ENCODE assay signal across 17 mouse cellular contexts in genomic region chr3:55754981-55755608, GRCm38 (mm10). TPM values are rescaled to one million over a fixed set of nuclear protein-coding genes. Genes with fewer than 3 reads are reported as not detected.
A peak's percentile ranks its signal among the peaks of the same experiment; 100 is the strongest.
DNase-seq lines count a peak whose midpoint lies in the region; ATAC-seq and TF ChIP-seq lines count a peak whose summit lies in the region.
"Had no signal": no experiment of that assay in that cellular context is flagged by ENCODE, and none has a peak within 500 bp of the region (broad histone marks: within the 10 kb centered on the region; RNA-seq: fewer than 3 reads in every experiment).

No protein-coding gene starts in this region.

- peak overlapping the region; percentile 69 for H3K27ac ChIP-seq in hindbrain, embryonic 13.5 days
- H3K27ac ChIP-seq in hindbrain, embryonic 11.5 days (ENCODE audit: low read depth, low read length), result no peak overlapping the region
- H3K27ac ChIP-seq in midbrain, embryonic 10.5 days (replicated peaks), result peak overlapping the region; percentile 78
- peak overlapping the region; percentile 79 for H3K27ac ChIP-seq in olfactory bulb, adult 2 months (ENCODE audit: insufficient read depth, low read depth, low read length)
- H3K27ac ChIP-seq: forebrain, embryonic 10.5 days; liver, embryonic 12.5 days; lung, embryonic 15.5 days; macrophage had no signal

- no peak for TF ChIP-seq CTCF in brain, embryonic 14.5 days (IDR thresholded peaks at IDR 0.05; ENCODE audit: borderline replicate concordance, extremely low read depth, insufficient read depth, insufficient read length)
- no peak for TF ChIP-seq CTCF in olfactory bulb, adult 2 months (IDR thresholded peaks at IDR 0.05; ENCODE audit: insufficient read depth, low read depth, low read length)
- TF ChIP-seq CTCF in lung, adult 2 months (IDR thresholded peaks at IDR 0.05; ENCODE audit: insufficient read depth, low read length), result no peak

- no peaks in the 10 kb centered on the region for H3K36me3 ChIP-seq in hindbrain, embryonic 13.5 days
- no peaks in the 10 kb centered on the region for H3K36me3 ChIP-seq in hindbrain, embryonic 11.5 days (ENCODE audit: control insufficient read depth, insufficient read depth, low read length)
- no peaks in the 10 kb centered on the region for H3K36me3 ChIP-seq in midbrain, embryonic 10.5 days
- H3K36me3 ChIP-seq: forebrain, embryonic 10.5 days; heart, embryonic 12.5 days; liver, embryonic 12.5 days; lung, embryonic 15.5 days; neural tube, embryonic 13.5 days had no signal

- no peak for DNase-seq in hindbrain, embryonic 11.5 days (ENCODE audit: low spot score)
- DNase-seq in brain, embryonic 14.5 days (ENCODE audit: low read depth), result peak; percentile 71
- peak; percentile 25 for DNase-seq in midbrain, embryonic 10.5 days (ENCODE audit: low spot score)
- DNase-seq in ovary, postnatal 36 days (ENCODE audit: low spot score), result no peak
- no peak for DNase-seq in lung, adult 2 months
- DNase-seq: cerebellum, adult 9-11 months; kidney, postnatal 14 days; thymus, postnatal 4 days had no signal

- no peak overlapping the region for H3K4me3 ChIP-seq in hindbrain, embryonic 13.5 days
- H3K4me3 ChIP-seq in hindbrain, embryonic 11.5 days (ENCODE audit: low read depth, low read length), result no peak overlapping the region
- no peak overlapping the region for H3K4me3 ChIP-seq in midbrain, embryonic 10.5 days
- no peak overlapping the region for H3K4me3 ChIP-seq in olfactory bulb, adult 2 months (ENCODE audit: insufficient read depth, low read depth, low read length)
- no peak overlapping the region for H3K4me3 ChIP-seq in lung, adult 2 months (replicated peaks; ENCODE audit: extremely low read depth, low read depth, low read length)
- H3K4me3 ChIP-seq: forebrain, embryonic 10.5 days; heart, embryonic 12.5 days; liver, embryonic 12.5 days; lung, embryonic 15.5 days; neural tube, embryonic 13.5 days had no signal

- peaks cover 62% of the 10 kb centered on the region for H3K4me1 ChIP-seq in hindbrain, embryonic 13.5 days (replicated peaks)
- peaks cover 5% of the 10 kb centered on the region; the same call in 1 of the 2 replicates for H3K4me1 ChIP-seq in hindbrain, embryonic 11.5 days (replicated peaks; ENCODE audit: control insufficient read depth, insufficient read depth, low read length)
- H3K4me1 ChIP-seq in midbrain, embryonic 10.5 days, result peaks cover 72% of the 10 kb centered on the region
- peaks cover 15% of the 10 kb centered on the region for H3K4me1 ChIP-seq in olfactory bulb, adult 2 months (ENCODE audit: control insufficient read depth, insufficient read depth, low read length)
- H3K4me1 ChIP-seq in lung, adult 2 months (ENCODE audit: control insufficient read depth, insufficient read depth, low read length), result no peaks in the 10 kb centered on the region; the same call in 1 of the 2 replicates
- H3K4me1 ChIP-seq: liver, embryonic 12.5 days; lung, embryonic 15.5 days had no signal

- H3K4me2 ChIP-seq in hindbrain, embryonic 13.5 days, result no peak overlapping the region
- H3K4me2 ChIP-seq in hindbrain, embryonic 11.5 days (replicated peaks; ENCODE audit: low read depth, low read length), result no peak overlapping the region
- H3K4me2 ChIP-seq: heart, embryonic 12.5 days; liver, embryonic 12.5 days; lung, embryonic 15.5 days; neural tube, embryonic 13.5 days had no signal

- no peaks in the 10 kb centered on the region for H3K27me3 ChIP-seq in hindbrain, embryonic 13.5 days
- H3K27me3 ChIP-seq in hindbrain, embryonic 11.5 days (ENCODE audit: control insufficient read depth, insufficient read depth, low read length), result no peaks in the 10 kb centered on the region
- H3K27me3 ChIP-seq in midbrain, embryonic 10.5 days (ENCODE audit: low read depth, poor library complexity, severe bottlenecking), result peaks cover 46% of the 10 kb centered on the region
- H3K27me3 ChIP-seq: heart, embryonic 12.5 days; liver, embryonic 12.5 days; lung, embryonic 15.5 days; neural tube, embryonic 13.5 days had no signal

- H3K9me3 ChIP-seq in hindbrain, embryonic 13.5 days, result no peaks in the 10 kb centered on the region
- no peaks in the 10 kb centered on the region for H3K9me3 ChIP-seq in hindbrain, embryonic 11.5 days (ENCODE audit: control insufficient read depth, low read length)
- no peaks in the 10 kb centered on the region for H3K9me3 ChIP-seq in midbrain, embryonic 10.5 days (replicated peaks)
- H3K9me3 ChIP-seq: forebrain, embryonic 10.5 days; heart, embryonic 12.5 days; liver, embryonic 12.5 days; lung, embryonic 15.5 days; neural tube, embryonic 13.5 days had no signal

- H3K9ac ChIP-seq in hindbrain, embryonic 13.5 days, result no peak overlapping the region
- no peak overlapping the region for H3K9ac ChIP-seq in hindbrain, embryonic 11.5 days (ENCODE audit: low read depth, low read length)
- H3K9ac ChIP-seq: heart, embryonic 12.5 days; liver, embryonic 12.5 days; lung, embryonic 15.5 days; neural tube, embryonic 13.5 days had no signal

- no peak for TF ChIP-seq POLR2A in brain, embryonic 14.5 days (IDR thresholded peaks at IDR 0.05; ENCODE audit: borderline replicate concordance, extremely low read depth, insufficient read depth, insufficient read length, poor library complexity, severe bottlenecking)
- TF ChIP-seq POLR2A in olfactory bulb, adult 2 months (IDR thresholded peaks at IDR 0.05; ENCODE audit: insufficient read depth, low read depth, low read length), result no peak
- TF ChIP-seq POLR2A in lung, adult 2 months (IDR thresholded peaks at IDR 0.05; ENCODE audit: borderline replicate concordance, extremely low read depth, low read depth, low read length), result no peak

- WGBS in hindbrain, embryonic 13.5 days, result 60% methylated on average over 6 of the region's 6 CpGs
- WGBS in hindbrain, embryonic 11.5 days, result 74% methylated on average over 6 of the region's 6 CpGs
- 38% methylated on average over 6 of the region's 6 CpGs for WGBS in midbrain, embryonic 10.5 days
- 37% methylated on average over 6 of the region's 6 CpGs for WGBS in olfactory bulb, adult 2 months
- WGBS in lung, adult 2 months, result 74% methylated on average over 6 of the region's 6 CpGs

- no peak for ATAC-seq in hindbrain, embryonic 13.5 days (ENCODE audit: low FRiP score)
- ATAC-seq in hindbrain, embryonic 11.5 days (ENCODE audit: low FRiP score), result no peak
- ATAC-seq: intestine, embryonic 16.5 days; liver, embryonic 12.5 days had no signal

RNA-seq across cellular contexts. Expression of gene Mab21l1, which starts 27.2 kb away (rescaled TPM):
- 167 and 174 TPM in 2 replicates for polyA plus RNA-seq in hindbrain, embryonic 13.5 days (2015; fragmentation: Nextera tagmentation; extraction: Ambion mirVana)
- polyA plus RNA-seq in hindbrain, embryonic 11.5 days (2014; fragmentation: Nextera tagmentation; extraction: Ambion mirVana), result 68.1 and 68.5 TPM in 2 replicates
- polyA plus RNA-seq in brain, embryonic 14.5 days (2012; rRNA removed), result 49.1 and 90.4 TPM in 2 replicates
- polyA plus RNA-seq in midbrain, embryonic 10.5 days (2016; fragmentation: Nextera tagmentation; extraction: Ambion mirVana), result 33.1 and 47.5 TPM in 2 replicates
- not detected in 2 replicates for polyA plus RNA-seq in olfactory bulb, adult 2 months (2012; ENCODE audit: insufficient read depth, insufficient read length, low replicate concordance, missing spikeins)
- polyA plus RNA-seq in lung, adult 2 months (2012; rRNA removed), result 0.04 TPM in 1 of 2 replicates, not detected in the other
- polyA plus RNA-seq: macrophage had no signal

Comparison
In these comparisons a context has a peak if more than half of its experiments do, and no peak if none do; other contexts are left out.
1. DNase-seq: peak in brain, embryonic 14.5 days (single experiment) and midbrain, embryonic 10.5 days (single experiment); none in hindbrain, embryonic 11.5 days (single experiment), ovary, postnatal 36 days (single experiment) and lung, adult 2 months (single experiment).
2. RNA of gene Mab21l1, which starts 27.2 kb away (polyA plus RNA-seq): 167 to 174 TPM in hindbrain, embryonic 13.5 days, 49.1 to 90.4 TPM in brain, embryonic 14.5 days, 68.1 to 68.5 TPM in hindbrain, embryonic 11.5 days and 33.1 to 47.5 TPM in midbrain, embryonic 10.5 days; 0.04 TPM in lung, adult 2 months and not detected in olfactory bulb, adult 2 months; every median in the first group is over 10 times any median in the second.